Mouse (Mus musculus) liver, embryonic 12.5 days (tissue): ENCODE results near the gene Brca1. TPM values are rescaled to one million over a fixed set of nuclear protein-coding genes. Genes with fewer than 3 reads are reported as not detected.

Experiments
- ATAC-seq: fragments of 200-750 bp; cut with Nextera tagmentation; 2 replicates; pipeline ENCODE4 v1.8.0; 2017; ENCODE audit warnings: moderate number of reproducible peaks, mild to moderate bottlenecking, moderate library complexity
- H3K27ac ChIP-seq: fragments of 300-500 bp; sonication (generic); 2 replicates; pipeline ENCODE4 v1.5.1; 2016; ENCODE audit warnings: mild to moderate bottlenecking
- H3K27me3 ChIP-seq: fragments of 300-500 bp; sonication (generic); replicated peaks from 2 replicates; pipeline ENCODE4 v1.6.1; 2016; ENCODE audit warnings: mild to moderate bottlenecking, moderate library complexity
- H3K36me3 ChIP-seq: fragments of 300-500 bp; sonication (generic); 2 replicates; pipeline ENCODE4 v1.6.1; 2016; ENCODE audit warnings: mild to moderate bottlenecking, moderate library complexity
- H3K4me1 ChIP-seq: fragments of 300-500 bp; sonication (generic); 2 replicates; pipeline ENCODE4 v1.6.1; 2016
- H3K4me2 ChIP-seq: fragments of 300-500 bp; sonication (generic); 2 replicates; pipeline ENCODE4 v1.6.1; 2016; ENCODE audit warnings: mild to moderate bottlenecking, moderate library complexity
- H3K4me3 ChIP-seq: fragments of 300-500 bp; sonication (generic); 2 replicates; pipeline ENCODE4 v1.5.1; 2016; ENCODE audit warnings: mild to moderate bottlenecking, moderate library complexity
- H3K9ac ChIP-seq: fragments of 300-500 bp; sonication (generic); 2 replicates; pipeline ENCODE4 v1.6.1; 2016; ENCODE audit warnings: mild to moderate bottlenecking, moderate library complexity
- H3K9me3 ChIP-seq: fragments of 300-500 bp; sonication (generic); replicated peaks from 2 replicates; pipeline ENCODE4 v1.6.1; 2016; ENCODE audit warnings: mild to moderate bottlenecking, moderate library complexity
- WGBS: fragments of 180-500 bp; shearing (Covaris S2); methylation state at CpG from one replicate; pipeline ENCODE4 v1.1.7; 2016; ENCODE audit not compliant: insufficient replicate concordance; 5-methylcytosine and 5-hydroxymethylcytosine counted together
- polyA plus RNA-seq: library from polyadenylated mRNA; unstranded; fragments of >200 nt; fragmentation: Nextera tagmentation; extraction: Ambion mirVana; gene quantifications from 2 replicates; pipeline ENCODE4 v1.2.1, GENCODE M21; 2016

Gene Brca1
- polyA plus RNA-seq, 1 experiment from 2014 or later = 17.2 TPM

GRCm38 (mm10) chr11:101576116-101576515 is 24.4 kb upstream of the Brca1 start:
- Histone ChIP-seq H3K36me3 (peaks cover 97% of the 10 kb centered on the region), H3K27me3 (no peaks in the 10 kb centered on the region), H3K27ac (no peak overlapping the region), H3K4me1 (no peaks in the 10 kb centered on the region), H3K9ac (no peak overlapping the region), H3K4me2 (no peak overlapping the region), H3K9me3 (no peaks in the 10 kb centered on the region), H3K4me3 (no peak overlapping the region)
- no peak for ATAC-seq
- 73% methylated on average over 6 of the region's 6 CpGs for WGBS

- Histone ChIP-seq H3K27me3 (no peaks in the 10 kb centered on the region), H3K9me3 (no peaks in the 10 kb centered on the region), H3K4me3 (no peak overlapping the region), H3K9ac (no peak overlapping the region), H3K4me1 (no peaks in the 10 kb centered on the region), H3K27ac (no peak overlapping the region), H3K36me3 (peaks cover 97% of the 10 kb centered on the region), H3K4me2 (no peak overlapping the region)
- no peak for ATAC-seq
- WGBS = 82% methylated on average over 3 of the region's 3 CpGs
Measured at GRCm38 (mm10) chr11:101568421-101568820, 16.7 kb upstream of the Brca1 start.

DNA sequence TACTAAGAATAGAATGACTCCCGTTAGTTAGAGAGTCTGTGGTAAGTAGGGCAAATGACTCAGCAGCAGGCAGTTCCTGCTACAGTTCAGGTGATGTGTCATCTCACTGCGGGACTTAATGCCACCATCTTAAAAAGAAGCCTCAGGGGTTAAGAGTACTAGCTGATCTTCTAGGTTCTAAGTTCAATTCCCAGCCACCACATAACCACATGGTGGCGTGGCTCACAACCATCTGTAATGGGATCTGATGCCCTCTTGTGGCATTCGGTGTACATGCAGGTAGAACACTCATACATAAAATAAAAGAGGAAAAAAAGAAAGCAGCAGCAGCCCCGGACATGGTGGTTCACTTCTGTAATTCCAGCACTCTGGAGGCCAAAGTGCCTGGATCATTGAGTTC is 10.6 kb upstream of the Brca1 start:
- Histone ChIP-seq H3K9me3 (no peaks in the 10 kb centered on the region), H3K27me3 (no peaks in the 10 kb centered on the region), H3K4me1 (peaks cover 7% of the 10 kb centered on the region; the same call in 1 of the 2 replicates), H3K9ac (no peak overlapping the region), H3K36me3 (peaks cover 94% of the 10 kb centered on the region), H3K27ac (no peak overlapping the region), H3K4me3 (no peak overlapping the region), H3K4me2 (no peak overlapping the region)
- no peak for ATAC-seq
- 20% methylated on average over 5 of the region's 5 CpGs for WGBS

DNA sequence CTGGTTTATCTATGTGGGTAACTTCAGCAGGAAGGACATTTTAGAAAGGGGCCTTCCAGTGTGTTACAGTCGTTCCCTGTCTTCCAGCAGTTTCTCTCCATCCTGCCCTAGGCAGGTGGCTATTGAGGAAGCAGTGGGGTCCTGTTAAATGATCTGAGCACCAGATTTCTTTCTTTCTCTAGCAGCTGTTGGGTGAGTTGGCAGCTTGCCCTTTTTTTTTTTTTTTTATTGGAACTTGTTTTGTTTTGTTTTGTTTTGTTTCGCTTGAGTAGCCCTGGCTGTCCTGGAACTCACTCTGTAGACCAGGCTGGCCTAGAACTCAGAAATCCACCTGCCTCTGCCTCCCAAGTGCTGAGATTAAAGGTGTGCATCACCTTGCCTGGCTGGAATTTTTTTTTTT is 5.2 kb upstream of the Brca1 start:
- no peak overlapping the region for H3K9ac ChIP-seq
- peak overlapping the region; percentile 70 for H3K27ac ChIP-seq
- WGBS = 80% methylated on average over 2 of the region's 2 CpGs

GRCm38 (mm10) chr11:101556541-101556940 is 4.8 kb upstream of the Brca1 start:
- Histone ChIP-seq H3K27ac (peak overlapping the region; percentile 70), H3K4me3 (no peak overlapping the region), H3K27me3 (no peaks in the 10 kb centered on the region), H3K4me2 (0 out of 2 replicates have a peak overlapping the region, but pooled peaks have one; percentile 4), H3K9me3 (no peaks in the 10 kb centered on the region), H3K9ac (no peak overlapping the region), H3K36me3 (peaks cover 63% of the 10 kb centered on the region), H3K4me1 (peaks cover 25% of the 10 kb centered on the region)
- ATAC-seq = no peak
- 81% methylated on average over 7 of the region's 7 CpGs for WGBS

More for the DNA sequence above, 5.2 kb upstream of the Brca1 start:
- Histone ChIP-seq H3K4me1 (peaks cover 25% of the 10 kb centered on the region), H3K36me3 (peaks cover 66% of the 10 kb centered on the region), H3K9me3 (no peaks in the 10 kb centered on the region), H3K4me2 (0 out of 2 replicates have a peak overlapping the region, but pooled peaks have one; percentile 4), H3K4me3 (no peak overlapping the region), H3K27me3 (no peaks in the 10 kb centered on the region)
- ATAC-seq = no peak

GRCm38 (mm10) chr11:101553354-101553930 is 1.7 kb upstream of the Brca1 start:
- H3K9ac ChIP-seq = peak overlapping the region; percentile 89
- WGBS = 8% methylated on average over 8 of the region's 8 CpGs
- no peaks in the 10 kb centered on the region for H3K27me3 ChIP-seq
- no peaks in the 10 kb centered on the region for H3K9me3 ChIP-seq
- peak overlapping the region; percentile 85 for H3K4me2 ChIP-seq
- H3K4me1 ChIP-seq = peaks cover 38% of the 10 kb centered on the region
- H3K4me3 ChIP-seq = peak overlapping the region; percentile 74
- no peak for ATAC-seq
- H3K27ac ChIP-seq = peak overlapping the region; percentile 93
- peaks cover 50% of the 10 kb centered on the region for H3K36me3 ChIP-seq

DNA sequence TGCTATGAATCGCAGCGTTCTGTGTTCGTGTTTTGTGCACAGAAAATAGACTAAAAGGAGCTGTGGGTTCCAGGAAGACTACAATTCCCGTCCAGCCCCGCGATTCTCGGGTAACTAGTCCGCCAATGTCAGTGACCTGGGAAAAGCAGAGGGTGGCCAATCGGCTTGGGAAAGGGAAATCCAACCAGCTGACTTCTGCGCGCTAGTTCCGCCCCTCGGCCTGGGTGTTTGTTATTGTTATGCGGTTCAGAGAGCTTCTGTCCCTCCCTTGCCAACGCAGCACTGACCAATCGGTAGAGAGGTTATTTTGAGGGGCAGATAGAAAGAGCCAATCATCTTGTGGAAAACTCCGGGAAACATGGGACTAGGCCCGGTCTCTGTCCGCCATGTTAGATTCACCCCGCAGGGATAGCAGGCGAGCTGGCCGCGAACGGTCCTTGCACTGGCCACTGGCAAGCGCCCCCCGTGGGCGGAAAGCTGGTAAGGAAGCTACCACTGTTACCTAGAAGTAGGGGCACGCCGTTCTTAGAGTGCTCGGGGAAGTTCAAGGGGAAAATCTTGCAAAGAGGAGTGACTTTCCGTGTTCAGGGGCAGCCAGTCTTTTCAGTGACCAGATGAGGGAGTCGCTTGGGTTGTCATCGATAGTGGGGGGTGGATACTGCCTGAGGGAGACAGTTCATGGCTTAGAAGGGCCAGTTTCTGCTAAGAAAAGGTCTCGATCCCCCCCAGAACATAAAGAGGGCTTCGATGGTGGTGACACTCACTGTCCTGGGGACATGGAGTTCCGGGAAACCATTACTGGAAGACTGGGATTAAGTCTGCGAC is 933 bp upstream of the Brca1 start:
- Histone ChIP-seq H3K4me1 (peaks cover 34% of the 10 kb centered on the region), H3K36me3 (peaks cover 50% of the 10 kb centered on the region), H3K27ac (peak overlapping the region; percentile 93), H3K27me3 (no peaks in the 10 kb centered on the region), H3K9ac (peak overlapping the region; percentile 89), H3K9me3 (no peaks in the 10 kb centered on the region), H3K4me3 (peak overlapping the region; percentile 74), H3K4me2 (peak overlapping the region; percentile 85)
- peak; percentile 94 for ATAC-seq
- under 1% methylated on average over 37 of the region's 37 CpGs for WGBS

DNA sequence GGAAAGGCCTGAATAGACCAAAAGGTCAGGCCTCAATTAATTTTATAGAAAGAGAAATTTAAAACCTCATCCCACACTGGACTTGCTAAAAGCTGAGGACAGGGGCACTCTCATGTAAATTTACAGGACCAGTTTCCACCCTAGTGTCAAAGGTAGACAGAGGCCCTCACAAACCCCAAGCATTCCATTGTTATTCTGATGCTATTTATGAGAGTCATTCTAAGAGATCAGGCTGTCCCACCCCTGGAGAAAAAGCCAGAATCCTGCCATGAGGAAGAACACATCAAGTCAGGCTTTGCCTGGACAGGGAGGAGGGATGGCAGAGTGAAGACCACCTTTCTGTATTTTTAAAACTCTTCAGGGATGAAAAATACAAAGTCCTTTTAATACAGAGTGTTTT is 3.2 kb downstream of the Brca1 start:
- Histone ChIP-seq H3K4me1 (peaks cover 21% of the 10 kb centered on the region), H3K27me3 (no peaks in the 10 kb centered on the region), H3K4me2 (no peak overlapping the region), H3K9me3 (no peaks in the 10 kb centered on the region), H3K27ac (no peak overlapping the region), H3K4me3 (no peak overlapping the region), H3K36me3 (peaks cover 66% of the 10 kb centered on the region), H3K9ac (no peak overlapping the region)
- no peak for ATAC-seq

GRCm38 (mm10) chr11:101544132-101544531 is 7.6 kb downstream of the Brca1 start:
- Histone ChIP-seq H3K36me3 (peaks cover 96% of the 10 kb centered on the region), H3K27me3 (no peaks in the 10 kb centered on the region), H3K27ac (no peak overlapping the region), H3K9me3 (no peaks in the 10 kb centered on the region), H3K4me1 (peaks cover 10% of the 10 kb centered on the region; the same call in 1 of the 2 replicates), H3K4me3 (no peak overlapping the region), H3K4me2 (no peak overlapping the region), H3K9ac (no peak overlapping the region; the same call in 1 of the 2 replicates)
- ATAC-seq = no peak
- 68% methylated on average over 1 of the region's 1 CpGs for WGBS

DNA sequence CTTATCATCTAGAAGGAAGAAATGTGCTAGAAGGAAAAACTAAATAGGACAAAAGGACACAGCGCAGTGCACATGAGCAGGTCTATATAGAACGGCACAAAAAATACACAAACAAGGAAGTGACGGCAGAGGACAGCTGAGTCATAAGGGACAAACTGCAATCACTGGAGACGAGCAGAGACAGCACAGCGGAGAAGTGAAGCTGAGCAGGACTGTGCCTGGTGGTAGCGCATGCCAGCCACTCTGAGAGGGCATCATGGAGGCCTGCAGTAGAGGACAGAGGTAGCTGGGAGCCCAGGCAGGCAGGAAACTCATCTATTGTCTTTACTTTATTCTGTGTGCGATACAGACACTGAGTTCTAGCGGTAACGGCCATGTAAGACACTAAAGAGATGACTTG is 8.2 kb downstream of the Brca1 start:
- Histone ChIP-seq H3K4me3 (no peak overlapping the region), H3K4me1 (peaks cover 10% of the 10 kb centered on the region; the same call in 1 of the 2 replicates), H3K4me2 (no peak overlapping the region), H3K36me3 (peaks cover 96% of the 10 kb centered on the region), H3K9me3 (no peaks in the 10 kb centered on the region), H3K27me3 (no peaks in the 10 kb centered on the region), H3K27ac (no peak overlapping the region), H3K9ac (no peak overlapping the region)
- WGBS = 77% methylated on average over 9 of the region's 9 CpGs
- no peak for ATAC-seq

DNA sequence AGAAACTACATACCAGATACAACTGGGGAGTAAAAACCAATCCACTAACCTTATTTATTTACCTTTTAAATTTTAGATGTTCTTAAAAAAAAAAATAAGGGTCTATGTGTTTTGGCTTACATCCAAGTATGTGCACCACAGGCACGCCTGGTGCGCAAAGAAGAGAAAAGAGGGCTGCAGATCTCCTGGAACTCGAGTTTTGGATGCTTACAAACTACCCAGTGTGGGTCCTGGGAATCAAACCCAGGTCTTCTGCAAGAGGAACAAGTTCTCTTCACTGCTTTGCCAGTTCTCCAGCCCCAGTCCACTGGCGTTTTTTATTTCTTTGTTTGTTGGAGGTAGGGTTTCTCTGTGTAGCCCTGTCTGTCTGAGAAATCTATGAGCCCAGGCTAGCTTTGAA is 25.1 kb downstream of the Brca1 start:
- H3K27ac ChIP-seq = no peak overlapping the region

DNA sequence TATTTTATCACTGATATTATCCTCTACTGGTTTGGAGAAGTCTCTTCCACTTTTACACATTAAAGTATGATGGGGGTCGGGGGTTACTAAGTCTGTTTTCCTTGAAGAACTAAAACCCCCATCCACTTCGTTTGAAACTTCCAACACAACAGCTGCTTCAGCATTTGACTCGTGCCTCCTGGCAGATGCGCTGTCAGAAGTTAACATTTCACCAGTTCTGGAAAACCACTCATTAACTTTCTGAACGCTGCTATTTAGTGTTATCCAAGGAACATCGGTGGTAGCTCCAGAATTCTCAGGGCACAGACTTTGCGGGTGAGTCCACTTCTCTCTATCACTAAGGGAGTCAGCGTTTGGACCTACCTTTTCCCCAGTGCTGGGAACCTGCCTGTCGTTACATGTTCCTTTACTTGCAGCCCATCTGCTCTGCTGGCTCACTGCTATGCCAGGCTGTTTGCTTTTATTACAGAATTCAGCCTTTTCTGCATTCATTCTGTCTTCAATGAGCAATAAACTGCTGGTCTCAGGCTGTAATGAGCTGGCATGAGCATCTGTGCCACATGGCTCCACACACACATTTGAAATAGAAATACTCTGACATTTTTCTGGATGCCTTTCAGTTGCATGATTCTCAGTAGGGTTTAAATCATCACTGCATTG is 25.7 kb downstream of the Brca1 start:
- ATAC-seq = no peak
- Histone ChIP-seq H3K9me3 (no peaks in the 10 kb centered on the region), H3K4me3 (no peak overlapping the region), H3K36me3 (peaks cover 97% of the 10 kb centered on the region), H3K4me2 (no peak overlapping the region), H3K27me3 (no peaks in the 10 kb centered on the region), H3K27ac (no peak overlapping the region), H3K4me1 (no peaks in the 10 kb centered on the region), H3K9ac (no peak overlapping the region)
- WGBS = 87% methylated on average over 9 of the region's 9 CpGs

More for the DNA sequence above, 25.1 kb downstream of the Brca1 start:
- no peak for ATAC-seq
- no peak overlapping the region for H3K4me2 ChIP-seq
- no peaks in the 10 kb centered on the region for H3K27me3 ChIP-seq
- H3K36me3 ChIP-seq = peaks cover 99% of the 10 kb centered on the region
- WGBS = 82% methylated on average over 4 of the region's 4 CpGs
- H3K9ac ChIP-seq = no peak overlapping the region
- H3K4me3 ChIP-seq = no peak overlapping the region
- H3K4me1 ChIP-seq = no peaks in the 10 kb centered on the region
- no peaks in the 10 kb centered on the region for H3K9me3 ChIP-seq
